Mouse (Mus musculus) hindbrain, postnatal 0 days (tissue): ENCODE measurements around the gene Gm1043. TPM values are rescaled to one million over a fixed set of nuclear protein-coding genes. Genes with fewer than 3 reads are reported as not detected.

ENCODE experiments used
- ATAC-seq: fragments of 200-750 bp; cut with Nextera tagmentation; 2 replicates; pipeline ENCODE4 v1.8.0; 2017; ENCODE audit warnings: mild to moderate bottlenecking, moderate TSS enrichment, moderate library complexity
- DNase-seq: peaks from one replicate; pipeline ENCODE4 v3.0.0-alpha.2; 2015; ENCODE audit warnings: low spot score
- H3K27ac ChIP-seq: fragments of 300-500 bp; sonication (generic); 2 replicates; pipeline ENCODE4 v1.5.1; 2014; ENCODE audit warnings: mild to moderate bottlenecking
- H3K27me3 ChIP-seq: fragments of 300-500 bp; sonication (generic); 2 replicates; pipeline ENCODE4 v1.6.1; 2014; ENCODE audit warnings: low read length, mixed read lengths; ENCODE audit not compliant: insufficient read depth
- H3K36me3 ChIP-seq: fragments of 300-500 bp; sonication (generic); 2 replicates; pipeline ENCODE4 v1.6.1; 2014; ENCODE audit warnings: low read length, mixed read lengths; ENCODE audit not compliant: insufficient read depth
- H3K4me1 ChIP-seq: fragments of 300-500 bp; sonication (generic); 2 replicates; pipeline ENCODE4 v1.6.1; 2014; ENCODE audit warnings: antibody characterized with exemption, low read length, mixed read lengths; ENCODE audit not compliant: insufficient read depth
- H3K4me2 ChIP-seq: fragments of 300-500 bp; sonication (generic); 2 replicates; pipeline ENCODE4 v1.6.1; 2014; ENCODE audit warnings: low read depth, mild to moderate bottlenecking, low read length, moderate library complexity, mixed read lengths
- H3K4me3 ChIP-seq: fragments of 300-500 bp; sonication (generic); 2 replicates; pipeline ENCODE4 v1.5.1; 2014; ENCODE audit warnings: low read length
- H3K9ac ChIP-seq: fragments of 300-500 bp; sonication (generic); replicated peaks from 2 replicates; pipeline ENCODE4 v1.6.1; 2014; ENCODE audit warnings: mild to moderate bottlenecking, low read length, moderate library complexity, mixed read lengths
- H3K9me3 ChIP-seq: fragments of 300-500 bp; sonication (generic); 2 replicates; pipeline ENCODE4 v1.6.1; 2016; ENCODE audit warnings: low read length, mixed read lengths
- CTCF ChIP-seq: IDR thresholded peaks from 2 replicates; pipeline ENCODE4 v1.5.1; 2016; ENCODE audit warnings: antibody characterized with exemption, control low read depth, low read depth
- WGBS: fragments of 180-500 bp; shearing (Covaris S2); extraction: QIAGEN DNeasy Blood & Tissue Kit; methylation state at CpG from one replicate; pipeline ENCODE4 v1.1.7; 2014; 5-methylcytosine and 5-hydroxymethylcytosine counted together
- polyA plus RNA-seq: library from polyadenylated mRNA; unstranded; fragments of >200 nt; fragmentation: Nextera tagmentation; extraction: Ambion mirVana; gene quantifications from 2 replicates; pipeline ENCODE4 v1.2.1, GENCODE M21; 2015
- total RNA-seq: library from RNA; depleted of rRNA; stranded (reverse); fragments of >200 nt; gene quantifications from 2 replicates; pipeline ENCODE4 v1.2.3, GENCODE M21; 2014

Gm1043 gene
- total and polyA plus RNA-seq, 2 experiments from 2014 or later: 1.7 to 20.0 TPM

DNA sequence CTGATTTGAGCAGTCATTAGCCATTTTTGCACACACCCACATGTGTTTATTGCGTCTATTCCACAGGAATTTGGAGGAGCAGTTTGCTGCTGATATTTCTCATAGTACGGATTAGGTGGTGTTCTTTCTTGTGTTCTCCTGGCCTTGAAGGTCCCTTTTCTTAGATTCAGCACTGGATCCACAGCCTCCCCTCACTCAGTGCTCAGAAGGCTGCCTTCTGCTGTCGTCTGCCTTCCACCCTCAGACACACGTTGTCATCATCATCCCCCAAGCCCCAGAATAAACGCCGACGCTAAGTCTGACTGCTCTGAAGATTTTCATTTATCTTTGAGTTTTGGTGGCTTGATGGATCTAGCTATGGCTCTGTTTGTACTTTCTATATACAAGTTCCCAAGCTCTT is 91.9 kb downstream of the Gm1043 start:
- Histone ChIP-seq H3K36me3 (no peaks in the 10 kb centered on the region), H3K4me3 (no peak overlapping the region), H3K27me3 (no peaks in the 10 kb centered on the region), H3K9ac (no peak overlapping the region), H3K9me3 (no peaks in the 10 kb centered on the region), H3K4me2 (no peak overlapping the region), H3K27ac (no peak overlapping the region), H3K4me1 (no peaks in the 10 kb centered on the region)
- no peak for TF ChIP-seq CTCF
- no peak for ATAC-seq
- DNase-seq: no peak
- 68% methylated on average over 7 of the region's 7 CpGs for WGBS

DNA sequence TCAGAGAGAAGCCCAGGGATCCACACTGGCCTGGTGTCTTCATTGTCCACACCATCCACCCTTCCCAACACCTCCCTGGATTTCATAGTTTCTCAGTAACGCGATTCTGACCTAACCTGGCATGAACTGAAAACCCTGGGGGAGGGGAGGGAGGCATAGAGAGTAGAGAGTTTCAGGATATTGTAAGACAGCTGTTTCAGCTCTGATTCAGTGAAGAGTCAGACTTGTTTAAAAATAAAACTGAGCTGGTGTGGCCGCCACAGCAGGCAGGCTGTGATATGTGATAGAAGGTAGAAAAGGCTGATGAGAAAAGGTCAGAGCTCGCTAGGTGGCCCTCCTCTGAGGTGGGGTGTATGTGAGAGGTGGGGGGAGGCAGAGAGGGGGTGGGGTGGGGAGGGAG is 93.6 kb downstream of the Gm1043 start:
- 68% methylated on average over 4 of the region's 4 CpGs for WGBS
- no peak for ATAC-seq
- Histone ChIP-seq H3K9me3 (no peaks in the 10 kb centered on the region), H3K4me3 (no peak overlapping the region), H3K36me3 (no peaks in the 10 kb centered on the region), H3K4me1 (no peaks in the 10 kb centered on the region), H3K27ac (no peak overlapping the region), H3K4me2 (no peak overlapping the region), H3K27me3 (no peaks in the 10 kb centered on the region), H3K9ac (no peak overlapping the region)
- no peak for TF ChIP-seq CTCF
- no peak for DNase-seq

DNA sequence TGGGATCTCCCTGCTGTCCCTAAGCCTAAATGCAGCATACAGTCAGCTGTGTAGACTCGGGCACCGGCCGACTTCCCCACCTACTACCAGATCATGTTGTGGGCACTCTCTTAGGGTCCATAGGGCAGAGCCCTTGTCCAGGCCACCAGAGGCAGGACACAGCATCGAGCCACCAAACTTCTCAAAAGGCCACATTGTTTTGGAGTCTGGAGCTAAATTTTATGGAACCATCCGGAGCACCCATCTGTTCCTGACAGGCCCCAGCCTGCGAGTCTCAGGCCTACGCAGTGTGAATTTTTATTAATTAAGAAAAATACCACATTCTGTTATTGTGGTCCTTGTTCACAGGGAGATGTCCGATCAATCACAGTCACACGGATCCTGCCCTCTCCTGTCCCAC is 94.7 kb downstream of the Gm1043 start:
- TF ChIP-seq CTCF: no peak
- Histone ChIP-seq H3K4me1 (no peaks in the 10 kb centered on the region), H3K27me3 (no peaks in the 10 kb centered on the region), H3K9me3 (no peaks in the 10 kb centered on the region), H3K4me3 (no peak overlapping the region), H3K36me3 (no peaks in the 10 kb centered on the region), H3K4me2 (no peak overlapping the region), H3K27ac (no peak overlapping the region), H3K9ac (no peak overlapping the region)
- DNase-seq: no peak
- WGBS: 87% methylated on average over 9 of the region's 9 CpGs
- ATAC-seq: no peak

DNA sequence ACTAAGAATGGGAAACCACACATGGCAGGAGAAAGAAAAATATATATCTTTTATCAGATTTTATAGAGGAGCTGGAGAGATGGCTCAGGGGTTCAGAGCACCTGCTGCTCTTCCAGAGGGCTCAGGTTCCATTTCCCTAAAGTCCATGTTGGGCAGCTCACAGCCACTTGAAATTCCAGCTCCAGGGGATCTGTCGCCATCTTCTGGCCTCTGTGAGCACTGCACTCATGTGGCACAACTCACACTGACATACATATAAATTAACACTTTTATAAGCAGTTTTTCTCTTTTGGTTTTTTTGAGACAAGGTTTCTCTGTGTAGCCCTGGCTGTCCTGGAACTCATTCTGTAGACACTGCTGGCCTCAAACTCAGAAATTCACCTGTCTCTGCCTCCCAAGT is 95.5 kb downstream of the Gm1043 start:
- H3K9me3 ChIP-seq: no peaks in the 10 kb centered on the region
- no peaks in the 10 kb centered on the region for H3K4me1 ChIP-seq
- no peak for DNase-seq
- 58% methylated on average over 1 of the region's 1 CpGs for WGBS
- ATAC-seq: no peak
- no peak overlapping the region for H3K4me2 ChIP-seq
- no peaks in the 10 kb centered on the region for H3K36me3 ChIP-seq
- no peak overlapping the region for H3K9ac ChIP-seq
- peak; percentile 23; the same call in 1 of the 2 replicates for TF ChIP-seq CTCF
- H3K27me3 ChIP-seq: no peaks in the 10 kb centered on the region
- no peak overlapping the region for H3K4me3 ChIP-seq
- no peak overlapping the region for H3K27ac ChIP-seq

DNA sequence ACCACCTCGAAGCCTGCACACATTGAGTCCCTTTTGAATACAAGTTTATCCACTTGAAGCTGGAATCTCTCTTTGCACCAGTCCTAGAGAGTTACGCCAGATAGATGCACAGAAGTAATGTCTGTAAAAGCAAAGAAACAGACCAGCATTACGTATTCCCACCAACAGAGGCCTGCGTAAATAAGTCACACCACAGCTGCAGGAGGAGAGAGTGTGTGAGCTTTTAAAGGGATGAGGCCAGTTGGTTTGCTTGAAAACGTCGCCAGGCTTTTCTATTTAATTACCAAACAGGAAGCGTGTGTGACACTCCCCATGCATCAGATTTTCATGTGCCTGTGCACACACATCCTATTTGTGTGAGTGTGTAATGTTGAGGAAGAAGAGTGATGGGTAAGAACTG is 99.4 kb downstream of the Gm1043 start:
- Histone ChIP-seq H3K27ac (no peak overlapping the region), H3K36me3 (no peaks in the 10 kb centered on the region), H3K9me3 (no peaks in the 10 kb centered on the region), H3K4me1 (no peaks in the 10 kb centered on the region), H3K9ac (no peak overlapping the region), H3K4me3 (no peak overlapping the region), H3K27me3 (no peaks in the 10 kb centered on the region), H3K4me2 (no peak overlapping the region)
- ATAC-seq (0 out of 2 replicates have a peak, but pooled peaks have one; percentile 19), DNase-seq (no peak)
- 65% methylated on average over 7 of the region's 7 CpGs for WGBS
- no peak for TF ChIP-seq CTCF

DNA sequence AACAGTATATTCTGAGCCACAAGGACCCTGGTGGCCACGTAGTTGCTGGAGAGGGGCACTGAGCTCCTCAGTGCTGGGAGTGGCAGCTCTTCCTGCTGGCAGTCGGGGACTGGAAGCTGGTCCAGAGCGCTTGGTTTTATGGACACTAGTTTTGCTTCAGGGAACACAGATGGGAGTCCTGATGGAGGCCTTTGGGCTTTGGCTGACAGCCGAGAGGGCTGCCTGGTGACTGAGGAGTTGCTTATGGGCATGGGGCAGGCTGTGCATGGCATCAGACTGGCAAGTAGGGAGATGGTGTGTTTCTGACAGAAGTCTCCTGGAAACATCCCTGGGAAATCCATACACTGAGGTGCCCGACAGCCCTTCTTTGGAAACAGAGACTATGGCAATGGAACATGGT is 105.2 kb downstream of the Gm1043 start:
- TF ChIP-seq CTCF: no peak
- 75% methylated on average over 5 of the region's 5 CpGs for WGBS

DNA sequence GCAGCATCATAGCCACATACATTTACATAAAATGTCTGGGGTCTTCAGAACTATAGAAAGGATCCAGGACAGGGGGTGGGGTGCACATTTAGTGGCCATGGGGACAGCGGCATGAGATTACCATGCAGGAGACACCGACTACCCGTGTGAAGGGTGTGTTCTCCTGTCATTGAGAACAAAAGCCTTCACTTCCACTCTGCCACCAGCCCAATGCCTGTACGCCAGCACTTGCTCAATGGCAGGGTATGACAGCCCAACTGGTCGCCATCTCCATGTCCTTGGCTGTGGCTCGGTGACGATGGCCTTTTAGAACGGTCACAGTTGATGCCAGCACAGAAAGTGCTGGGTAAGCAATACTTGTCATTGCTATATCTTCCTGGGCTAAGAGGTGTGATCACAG is 111.0 kb downstream of the Gm1043 start:
- no peak overlapping the region for H3K27ac ChIP-seq
- H3K36me3 ChIP-seq: no peaks in the 10 kb centered on the region
- H3K9ac ChIP-seq: no peak overlapping the region
- H3K4me2 ChIP-seq: no peak overlapping the region
- no peak for TF ChIP-seq CTCF
- H3K4me3 ChIP-seq: no peak overlapping the region
- H3K27me3 ChIP-seq: no peaks in the 10 kb centered on the region
- peaks cover 15% of the 10 kb centered on the region for H3K4me1 ChIP-seq
- whole genome bisulfite sequencing: 52% methylated on average over 8 of the region's 8 CpGs
- ATAC-seq (0 out of 2 replicates have a peak, but pooled peaks have one; percentile 15), DNase-seq (no peak)
- no peaks in the 10 kb centered on the region for H3K9me3 ChIP-seq

More for the DNA sequence above, 105.2 kb downstream of the Gm1043 start:
- Histone ChIP-seq H3K4me2 (no peak overlapping the region), H3K27ac (no peak overlapping the region), H3K4me1 (no peaks in the 10 kb centered on the region), H3K4me3 (no peak overlapping the region), H3K9me3 (no peaks in the 10 kb centered on the region), H3K36me3 (no peaks in the 10 kb centered on the region), H3K9ac (no peak overlapping the region), H3K27me3 (no peaks in the 10 kb centered on the region)
- DNase-seq (no peak), ATAC-seq (no peak)
